Mouse (Mus musculus) mature B cell (primary cell): ENCODE data around the gene Dnah5.

Source experiments
- in situ Hi-C: fragments of 300-500 bp; cut with MboI; formaldehyde crosslinking; loops from 2 replicates; pipeline ENCODE4 v1.14.3; 2019

The Dnah5 gene

DNA sequence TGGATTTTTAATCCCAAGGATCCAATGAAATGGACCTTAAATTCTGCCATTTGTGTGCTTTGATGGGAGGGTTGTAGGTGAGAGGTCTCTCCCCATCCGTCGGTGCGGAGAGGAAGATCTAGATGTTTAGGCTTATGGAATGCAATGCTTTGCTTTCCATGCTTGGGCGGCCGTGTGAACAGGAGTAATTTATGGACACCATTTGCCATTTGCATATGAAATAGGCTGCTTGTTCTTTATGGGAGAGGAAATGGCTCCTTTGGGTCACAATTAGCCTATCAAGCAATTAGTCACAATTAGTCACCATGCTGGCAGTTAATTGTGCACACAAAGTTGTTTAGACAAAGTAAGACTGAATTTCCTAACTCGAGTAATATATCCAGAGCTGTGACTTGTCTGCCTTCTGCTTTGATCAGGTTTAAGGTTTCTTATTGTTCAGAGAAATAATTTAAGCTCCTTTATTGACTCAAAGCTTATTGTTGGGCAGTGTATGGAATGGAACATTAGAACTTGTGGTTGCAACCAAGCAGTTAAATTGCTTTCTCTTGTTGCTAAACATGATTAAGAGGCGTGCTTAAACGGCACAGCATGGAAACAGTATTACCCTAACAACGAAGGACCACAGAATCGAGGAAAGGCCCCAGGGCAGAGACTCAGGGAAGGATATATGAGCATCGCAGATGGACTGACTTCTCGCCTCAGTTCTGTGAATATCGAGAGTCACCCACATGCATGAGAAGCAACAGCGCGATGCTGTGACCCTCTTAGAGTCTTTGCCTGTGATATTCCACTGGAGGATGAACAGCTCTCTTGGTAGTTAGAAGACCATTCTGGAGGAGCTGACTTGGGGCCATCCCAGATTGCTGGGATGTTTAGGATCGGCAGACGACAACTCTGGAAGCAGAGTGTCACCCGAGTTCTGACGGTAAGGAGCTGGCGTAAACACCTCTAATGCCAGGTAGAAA is at the start of gene Dnah5:
Dnah5 (plus strand) TSS at position 642 of the 965 bp plus-strand sequence.
- in situ Hi-C loops = no loop called here

DNA sequence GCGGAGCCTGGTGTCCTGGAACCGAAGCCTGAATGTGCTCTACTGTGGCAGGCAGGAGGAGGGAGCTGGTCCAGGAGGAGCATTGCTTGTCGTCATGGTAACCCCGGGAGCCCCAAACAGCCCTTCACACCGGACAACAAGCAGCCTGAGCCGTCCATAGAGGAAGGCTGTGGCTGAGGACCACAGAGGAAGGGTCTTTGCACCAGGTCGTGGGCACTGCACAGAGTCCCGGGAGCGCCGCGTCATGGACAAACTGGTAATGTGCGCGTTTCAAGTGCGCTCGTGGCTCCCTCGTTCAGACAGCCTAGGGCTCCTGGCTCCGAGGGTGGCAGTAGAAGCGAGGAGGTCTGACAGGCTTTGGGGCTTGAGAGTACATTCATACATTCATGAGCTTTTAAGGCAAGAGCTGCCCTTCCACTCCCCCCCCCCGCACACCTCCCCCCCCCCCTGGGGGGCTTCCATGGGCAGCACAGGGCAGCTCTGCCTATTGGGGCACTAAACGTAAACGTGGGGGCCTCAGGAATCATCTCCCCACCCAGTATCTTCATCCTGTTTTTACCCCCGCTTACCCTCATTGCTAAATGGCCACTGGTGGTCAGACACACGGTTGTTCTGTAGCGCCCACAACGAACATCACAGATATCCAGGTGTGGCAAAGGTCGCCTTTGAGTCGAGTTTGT is 48.6 kb upstream of the Dnah5 start:
- in situ Hi-C loops = no loop called here

DNA sequence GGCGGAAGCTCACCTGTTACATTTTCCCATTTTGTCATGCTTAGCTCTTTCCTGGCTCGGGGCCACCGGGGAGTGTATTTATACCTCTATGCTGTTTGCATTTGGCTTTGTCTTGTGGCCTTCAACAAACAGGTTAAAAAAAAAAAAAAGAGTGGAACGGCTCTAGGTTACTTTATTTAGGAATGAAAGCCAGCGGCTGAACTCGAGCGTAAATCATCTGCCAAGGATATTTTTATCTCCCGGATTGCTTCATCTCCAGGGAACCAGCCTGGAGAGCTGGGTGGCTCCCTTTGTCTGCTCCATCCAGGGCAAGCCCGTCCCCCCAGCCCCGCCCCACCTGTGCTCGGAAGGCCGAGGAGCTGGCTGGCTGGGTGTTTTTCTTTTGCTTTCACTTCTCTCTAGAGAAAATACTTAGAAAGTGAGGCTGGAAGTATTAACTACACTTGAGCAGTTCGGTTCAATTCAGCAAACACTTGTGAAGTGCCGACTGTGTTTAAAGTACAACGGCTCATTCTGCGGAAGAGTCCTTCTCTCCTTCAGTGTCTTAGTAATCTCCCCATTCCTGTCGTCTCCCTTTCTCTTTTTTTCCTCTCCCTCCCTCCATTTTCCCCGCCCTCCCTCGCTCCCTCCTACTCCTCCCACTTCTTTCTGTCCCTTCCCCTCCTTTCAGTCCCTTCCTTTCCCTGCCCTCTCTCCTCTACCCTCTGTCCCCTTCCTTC is 44.6 kb upstream of the Dnah5 start:
- in situ Hi-C loops = no loop called here

DNA sequence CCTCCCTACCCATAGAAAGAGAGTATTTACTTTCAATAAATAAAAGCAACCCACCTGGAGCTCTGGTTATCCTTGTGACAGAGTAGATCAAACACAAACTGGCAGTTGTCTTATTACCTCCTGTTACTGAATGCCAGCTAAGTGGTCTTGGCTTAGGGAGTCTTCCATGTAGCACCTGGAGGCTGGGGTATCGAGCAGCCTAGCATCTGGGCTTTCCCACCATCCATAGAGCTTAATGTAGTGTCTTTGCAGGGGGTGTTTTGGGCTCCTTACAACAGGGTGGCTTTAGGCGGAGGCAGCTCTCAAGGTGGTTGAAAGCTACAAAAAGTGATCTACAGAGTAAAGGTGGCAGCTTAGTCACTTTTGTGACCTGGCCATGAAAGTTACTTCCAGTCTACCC is 41.3 kb upstream of the Dnah5 start:
- in situ Hi-C loops = no loop called here

DNA sequence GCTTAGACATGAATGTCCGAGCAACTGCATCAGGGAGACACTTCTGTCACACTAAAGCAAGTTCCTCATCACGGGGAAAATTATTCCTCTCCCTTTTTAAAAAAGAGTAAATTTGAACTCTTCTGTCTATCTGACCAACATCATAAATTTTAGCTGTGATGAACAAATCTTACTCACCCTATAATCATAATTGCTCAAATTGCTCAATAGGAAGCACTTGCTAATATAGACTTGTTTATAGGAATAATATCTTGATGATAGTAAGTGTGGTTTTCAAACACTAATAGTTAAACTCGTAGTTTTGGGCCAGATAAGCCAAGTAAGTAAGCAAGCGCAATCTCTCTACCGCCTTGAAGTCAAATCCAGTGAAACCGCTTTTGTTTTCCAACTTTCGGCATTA is 38.3 kb upstream of the Dnah5 start:
- in situ Hi-C loops = no loop called here

DNA sequence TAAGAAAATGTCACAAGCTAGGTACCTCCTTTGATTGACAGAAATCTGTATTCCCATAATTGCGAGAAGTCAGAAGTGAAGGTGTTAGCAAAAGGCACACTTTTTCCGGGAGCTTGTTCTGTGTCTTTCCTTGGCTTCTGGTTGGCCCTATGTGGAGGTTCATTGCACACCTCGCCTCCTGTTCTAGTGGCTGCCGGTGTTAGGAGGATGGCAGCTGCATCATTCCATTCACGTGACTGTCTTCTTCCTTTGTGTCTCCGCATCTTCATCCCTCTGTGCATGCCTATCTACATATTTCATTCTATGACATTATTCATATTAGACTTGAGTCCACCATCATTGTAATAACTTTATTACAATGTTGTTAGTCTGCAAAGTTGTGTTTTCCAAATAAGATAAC is 37.5 kb upstream of the Dnah5 start:
- in situ Hi-C loops = no loop called here

DNA sequence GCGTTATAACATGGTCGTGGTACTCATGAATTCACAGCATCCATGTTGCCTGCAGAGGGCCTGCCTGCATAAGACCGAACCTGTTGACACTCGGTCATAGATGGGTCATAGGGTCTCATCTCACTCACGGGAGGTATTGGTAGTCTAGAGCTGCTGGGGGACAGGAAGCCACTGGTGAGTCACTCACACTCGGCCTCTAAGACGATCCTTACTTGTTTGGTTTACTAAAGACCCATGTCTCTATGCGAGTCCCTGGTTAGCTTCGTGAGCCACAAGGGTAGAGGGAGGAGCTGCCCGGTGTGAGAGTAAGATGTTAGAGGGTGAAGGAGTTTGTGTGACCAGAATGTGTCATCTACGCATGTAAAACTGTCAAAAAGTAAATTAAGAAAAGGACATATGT is 24.6 kb upstream of the Dnah5 start:
- in situ Hi-C loops = loop anchor here (5.0 to 25.0 kb wide), 2 partner anchors 257 to 417 kb away; no protein-coding TSS in a partner anchor

DNA sequence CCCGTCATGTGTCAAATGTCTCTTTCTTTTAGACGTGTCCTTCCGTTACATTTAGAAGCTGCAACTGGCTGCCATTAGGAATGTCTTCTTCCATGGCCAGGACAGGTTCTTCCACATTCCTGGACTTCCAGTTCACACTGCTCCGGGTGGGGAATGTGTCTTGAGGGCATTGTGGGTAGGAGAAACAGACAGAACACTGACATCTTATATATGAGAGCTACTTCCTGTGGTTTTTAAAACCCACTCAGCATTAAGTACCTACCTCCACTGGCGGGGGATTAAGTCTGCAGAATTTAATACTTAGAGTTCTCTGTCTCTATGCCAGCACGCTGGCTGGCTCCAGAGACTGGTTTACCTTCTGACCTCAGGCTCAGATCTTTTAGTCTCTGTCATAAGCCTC is 24.0 kb upstream of the Dnah5 start:
- in situ Hi-C loops = loop anchor here (5.0 to 25.0 kb wide), 2 partner anchors 257 to 417 kb away; no protein-coding TSS in a partner anchor

DNA sequence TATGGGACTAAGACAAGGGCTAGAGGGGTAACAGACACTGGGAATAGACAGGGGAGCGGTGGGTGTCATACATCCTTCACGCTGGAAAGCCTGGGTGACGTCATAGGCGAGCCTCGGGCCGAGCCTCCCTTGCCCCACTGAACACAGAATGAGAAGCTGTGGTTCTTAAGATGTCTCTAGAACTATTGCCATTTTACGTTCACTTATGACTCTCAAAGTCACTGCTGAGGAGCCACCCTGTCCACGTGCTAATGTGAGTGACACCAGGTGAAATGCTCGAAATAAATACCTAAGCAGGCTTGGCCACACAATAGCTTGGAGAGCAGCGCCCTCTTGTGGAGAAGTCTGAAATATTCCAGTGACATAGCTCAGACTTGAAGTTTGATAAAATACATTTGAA is 21.7 kb upstream of the Dnah5 start:
- in situ Hi-C loops = loop anchor here (25.0 kb wide), 1 partner anchor 420 kb away; no protein-coding TSS in a partner anchor

DNA sequence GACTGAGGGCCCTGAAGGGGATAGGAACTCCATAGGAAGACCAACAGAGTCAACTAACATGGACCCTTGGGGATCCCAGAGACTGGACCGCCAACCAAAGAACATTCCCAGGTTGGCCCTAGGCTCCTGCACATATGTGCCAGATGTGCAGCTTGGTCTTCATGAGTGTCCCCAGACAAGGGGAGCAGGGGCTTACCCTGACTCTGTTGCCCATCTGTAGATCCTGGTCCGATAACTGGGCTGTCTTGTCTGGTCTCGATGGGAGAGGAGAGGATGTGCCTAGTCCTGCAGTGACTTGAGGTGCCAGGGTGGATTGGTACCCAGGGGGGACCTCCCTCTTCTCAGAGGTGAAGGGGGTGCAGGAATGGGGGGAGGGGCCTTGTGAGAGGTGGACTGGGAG is 21.0 kb upstream of the Dnah5 start:
- in situ Hi-C loops = loop anchor here (25.0 kb wide), 1 partner anchor 420 kb away; no protein-coding TSS in a partner anchor

DNA sequence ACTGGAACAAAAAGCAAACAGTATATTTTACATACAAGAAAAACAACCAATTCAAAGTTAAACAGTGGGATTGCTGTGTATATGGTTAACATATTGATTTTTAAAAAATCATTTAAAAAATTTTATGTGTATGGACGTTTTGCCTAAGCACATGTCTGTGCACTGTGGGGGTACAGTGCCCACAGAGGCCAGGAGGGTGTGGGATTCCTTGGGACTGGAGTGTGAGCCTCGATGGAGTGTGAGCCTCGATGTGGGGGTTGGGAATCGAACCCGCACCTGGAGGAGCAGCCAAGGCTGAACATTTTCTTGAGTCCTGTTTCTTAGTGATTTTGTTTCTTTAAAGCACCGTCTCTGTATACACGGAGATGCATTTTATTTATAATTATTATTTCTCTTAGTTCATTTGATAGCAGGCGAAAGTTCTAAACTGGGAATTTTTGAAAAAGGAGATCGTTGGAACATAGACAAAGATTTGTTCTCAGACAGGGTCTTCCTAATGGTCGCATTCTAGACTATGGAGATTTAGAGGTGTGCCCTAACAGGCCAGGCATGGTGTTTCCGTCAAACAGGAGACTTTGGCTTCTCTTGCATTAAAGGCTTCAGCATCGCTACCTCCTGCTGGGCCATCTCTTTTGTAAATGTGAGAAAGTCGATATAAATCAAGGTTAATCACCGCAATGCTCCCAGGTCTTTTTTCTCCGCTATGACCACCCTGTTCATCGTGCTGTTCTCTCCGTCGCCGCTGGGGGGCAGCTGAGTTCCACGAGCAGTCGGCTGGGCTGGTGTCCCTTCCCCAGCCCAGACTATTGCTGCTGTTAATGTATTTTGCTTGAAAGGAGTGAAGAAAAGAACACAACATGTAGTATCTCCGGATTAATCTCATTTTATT is 15.8 kb upstream of the Dnah5 start:
- in situ Hi-C loops = loop anchor here (25.0 kb wide), 1 partner anchor 425 kb away; no protein-coding TSS in a partner anchor

DNA sequence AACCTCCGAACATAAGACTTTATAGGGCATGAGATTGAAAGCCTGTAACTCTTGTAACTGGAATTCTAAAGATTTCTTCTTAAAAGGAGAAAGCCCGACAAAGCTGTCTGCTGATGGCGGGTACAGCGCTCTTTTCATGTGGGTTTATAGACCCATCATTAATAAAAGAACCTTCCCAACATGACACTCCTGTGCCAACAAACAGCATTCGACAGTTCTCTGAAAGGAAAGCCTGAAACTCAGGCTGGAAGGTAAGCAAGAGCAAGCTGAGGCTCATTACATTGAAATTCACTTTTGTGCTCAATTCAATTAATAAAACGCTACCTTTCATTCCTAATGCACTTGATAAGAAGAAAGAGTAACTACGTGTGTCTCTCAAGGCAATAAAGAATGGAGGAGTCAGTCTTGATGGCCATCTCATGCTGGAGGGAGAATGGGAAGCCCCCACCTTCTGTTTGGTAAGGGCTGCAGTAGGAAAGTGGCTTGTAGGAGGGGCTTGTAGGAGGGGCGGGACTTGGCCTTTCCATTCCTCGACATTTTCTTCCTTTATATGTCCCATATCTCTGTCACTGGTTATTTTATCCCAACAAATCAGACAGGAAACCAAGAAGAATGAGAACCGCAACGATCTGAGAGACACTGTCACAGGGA is 15.1 kb upstream of the Dnah5 start:
- in situ Hi-C loops = loop anchor here (25.0 kb wide), 1 partner anchor 426 kb away; no protein-coding TSS in a partner anchor

DNA sequence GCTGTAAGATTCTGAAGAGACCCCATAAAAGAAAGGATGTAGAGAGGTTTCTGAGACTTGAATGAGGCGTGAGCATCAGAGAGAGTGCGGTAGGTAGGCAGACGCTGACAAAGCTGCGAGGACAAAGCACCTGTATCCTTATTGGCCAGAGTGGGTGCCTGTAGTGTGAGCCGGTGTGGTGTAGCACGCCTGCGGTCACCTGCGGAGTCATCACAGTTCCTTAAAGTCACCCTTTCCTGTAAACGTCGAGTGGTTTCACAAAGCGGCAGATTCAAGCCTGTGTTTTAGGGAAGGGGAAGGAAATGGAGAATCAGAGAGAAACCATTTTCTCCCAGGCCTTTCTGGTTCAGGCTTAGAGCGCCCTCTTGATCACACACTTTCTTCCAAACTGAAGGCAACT is 13.9 kb upstream of the Dnah5 start:
- in situ Hi-C loops = loop anchor here (25.0 kb wide), 1 partner anchor 427 kb away; no protein-coding TSS in a partner anchor

DNA sequence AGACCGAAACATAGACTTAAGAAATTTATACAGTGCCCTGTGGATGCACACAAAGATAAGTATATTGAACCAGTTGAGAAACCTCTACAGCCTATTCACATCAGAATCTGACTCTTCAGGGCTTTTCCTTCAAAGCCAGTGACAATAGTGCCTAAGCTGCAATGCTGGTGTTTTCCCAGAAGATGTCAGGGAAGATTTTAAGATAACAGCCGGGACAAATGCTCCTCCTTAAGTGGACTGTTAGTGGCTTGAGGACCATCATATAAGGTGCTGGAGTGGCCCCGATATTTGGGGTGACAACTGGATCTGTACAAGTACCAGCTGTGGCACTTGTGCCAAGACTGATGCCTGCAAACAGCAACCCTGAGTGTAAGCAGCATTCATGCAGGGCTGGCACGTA is 4.9 kb upstream of the Dnah5 start:
- in situ Hi-C loops = loop anchor here (25.0 kb wide), 1 partner anchor 436 kb away; no protein-coding TSS in a partner anchor

DNA sequence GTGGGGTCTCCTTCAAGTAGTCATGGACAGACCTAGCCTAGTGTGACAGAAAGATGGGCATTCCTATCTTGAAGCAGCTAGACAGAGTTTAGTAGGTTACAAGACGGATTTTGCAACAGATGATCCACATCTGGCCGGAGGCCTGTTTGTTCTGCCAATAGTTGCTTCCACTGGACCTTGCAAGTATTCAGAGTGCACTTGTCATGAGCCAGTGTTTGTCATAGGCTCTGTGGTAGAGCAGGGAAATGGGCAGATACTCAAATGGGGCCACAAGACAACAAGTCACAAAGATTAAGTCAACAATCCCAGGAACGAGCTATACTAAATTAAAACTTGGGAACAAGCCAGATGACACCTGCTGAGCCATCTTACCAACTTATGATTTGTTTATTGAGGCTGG is 1.1 kb downstream of the Dnah5 start:
- in situ Hi-C loops = no loop called here

DNA sequence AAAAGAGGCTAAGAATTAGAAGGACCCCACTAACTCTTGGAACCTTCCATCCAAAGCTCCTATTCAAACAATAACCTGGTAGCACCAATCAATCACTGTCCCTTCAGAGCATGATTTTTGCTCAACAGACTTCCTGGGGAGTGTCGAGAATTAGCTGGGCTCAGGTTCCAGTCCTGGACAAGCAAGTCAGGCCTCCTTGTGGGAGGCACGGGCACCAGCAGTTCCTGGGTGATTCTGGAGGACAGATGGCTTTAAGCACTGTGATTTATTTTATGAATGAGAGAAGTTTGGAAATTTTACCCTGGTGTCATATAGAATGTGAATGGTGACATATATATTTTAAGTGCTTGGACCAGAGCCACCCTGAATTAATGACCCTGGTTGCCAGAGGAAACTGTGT is 4.0 kb downstream of the Dnah5 start:
- in situ Hi-C loops = no loop called here

DNA sequence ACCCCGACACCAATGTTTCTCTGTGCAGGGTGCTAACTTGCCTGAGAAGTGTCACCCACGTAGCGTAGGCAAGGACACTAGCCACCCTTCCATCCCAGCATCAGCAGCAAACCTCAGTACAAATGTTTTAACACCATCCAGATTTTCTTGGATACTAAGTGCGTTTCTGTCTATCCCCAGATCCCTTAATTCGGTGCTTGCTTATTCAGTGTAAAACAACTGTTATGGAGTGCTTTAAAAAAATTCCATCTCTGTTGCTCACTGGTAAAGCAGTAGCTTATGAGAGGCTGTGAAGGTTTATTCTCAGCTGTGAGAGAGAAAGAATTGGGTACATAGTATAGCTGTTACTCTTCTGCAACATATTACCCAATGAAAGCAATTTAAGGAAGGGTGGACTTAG is 9.5 kb downstream of the Dnah5 start:
- in situ Hi-C loops = no loop called here

DNA sequence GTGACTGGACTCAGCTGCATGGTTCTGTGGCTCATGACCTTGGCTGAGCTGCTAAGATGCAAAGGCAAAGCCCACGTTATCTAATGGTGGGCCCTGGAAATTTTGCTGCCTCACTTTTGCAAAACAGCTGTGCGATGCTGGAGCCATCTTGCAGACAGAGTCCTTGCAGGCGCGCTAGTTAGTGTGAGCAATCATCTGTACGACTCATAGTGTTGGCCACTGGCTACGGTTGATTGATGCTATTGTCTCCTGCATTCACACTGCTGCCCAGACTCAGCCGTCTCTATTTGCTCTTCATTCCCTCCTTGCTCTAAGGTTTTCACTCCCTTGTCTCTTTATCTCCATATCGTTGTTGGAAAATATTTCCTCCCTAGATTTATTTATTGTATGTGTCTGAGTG is 12.8 kb downstream of the Dnah5 start:
- in situ Hi-C loops = no loop called here

DNA sequence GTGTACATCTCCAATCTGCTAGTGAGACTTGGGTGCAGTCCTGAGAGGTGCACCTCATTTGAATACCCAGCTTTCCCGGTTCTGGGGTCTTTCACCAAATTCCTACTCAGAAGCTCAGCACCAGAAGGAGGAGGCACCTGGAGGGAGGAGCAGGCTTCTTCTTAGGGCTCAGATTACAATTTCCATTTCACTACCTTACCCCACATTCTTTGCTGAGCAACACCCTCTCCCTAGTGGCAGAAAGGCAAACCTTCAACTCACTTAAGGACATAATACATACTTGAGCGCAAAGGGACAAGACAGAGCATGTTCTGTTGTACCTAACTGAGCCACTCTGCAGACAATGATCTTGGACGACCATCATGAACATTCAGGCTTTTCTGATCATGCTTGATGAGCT is 23.8 kb downstream of the Dnah5 start:
- in situ Hi-C loops = no loop called here

DNA sequence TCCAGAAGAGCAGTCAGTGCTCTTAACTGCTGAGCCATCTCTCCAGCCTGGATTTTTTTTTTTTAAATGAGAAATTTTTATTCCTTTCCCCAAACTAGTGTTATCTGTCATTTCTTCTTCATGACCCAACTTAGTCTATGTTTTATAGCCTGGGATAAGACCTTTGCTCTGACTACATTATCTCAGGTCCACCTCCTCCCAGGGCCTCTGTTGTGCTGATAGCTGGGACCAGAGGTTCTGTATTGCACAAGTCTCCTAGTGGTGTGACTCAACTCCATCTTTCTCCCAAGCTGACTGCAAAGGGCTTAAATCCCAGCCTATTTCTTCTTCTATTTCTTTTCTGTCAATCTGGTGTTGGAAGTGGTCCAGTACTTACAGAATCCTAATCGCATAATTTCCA is 56.7 kb downstream of the Dnah5 start:
- in situ Hi-C loops = no loop called here
